Mouse (Mus musculus): ENCODE measurements around the gene Map4. TPM values are rescaled to one million over a fixed set of nuclear protein-coding genes. Genes with fewer than 3 reads are reported as not detected.
A peak's percentile ranks its signal among the peaks of the same experiment; 100 is the strongest.
"Not testable (repeated sequence)": the region's sequence is repeated elsewhere in the genome, so short reads cannot be mapped to it uniquely, and the experiment has no call there.

The Map4 gene
- polyA plus RNA-seq, 1 experiment from 2014 or later, result 65.5 TPM

GRCm38 (mm10) chr9:109968351-109969116 is 37.3 kb downstream of the Map4 start:
- H3K9ac ChIP-seq, result no peak overlapping the region
- no peaks in the 10 kb centered on the region for H3K27me3 ChIP-seq
- peaks cover 3% of the 10 kb centered on the region; the same call in 1 of the 2 replicates for H3K4me1 ChIP-seq
- no peaks in the 10 kb centered on the region for H3K36me3 ChIP-seq
- H3K4me3 ChIP-seq, result no peak overlapping the region
- no peaks in the 10 kb centered on the region for H3K9me3 ChIP-seq
- no peak overlapping the region for H3K4me2 ChIP-seq (replicated peaks)
- WGBS, result 66% methylated on average over 4 of the region's 4 CpGs
- H3K27ac ChIP-seq, result no peak overlapping the region
- ATAC-seq (ENCODE audit: low FRiP score, low read depth), result no peak

GRCm38 (mm10) chr9:109969181-109969580 is 37.9 kb downstream of the Map4 start:
- Histone ChIP-seq H3K36me3 (no peaks in the 10 kb centered on the region), H3K4me1 (peaks cover 3% of the 10 kb centered on the region; the same call in 1 of the 2 replicates), H3K9me3 (no peaks in the 10 kb centered on the region), H3K27me3 (no peaks in the 10 kb centered on the region), H3K9ac (no peak overlapping the region), H3K4me2 (replicated peaks) (no peak overlapping the region), H3K27ac (no peak overlapping the region), H3K4me3 (no peak overlapping the region)
- WGBS, result 72% methylated on average over 3 of the region's 3 CpGs
- ATAC-seq (ENCODE audit: low FRiP score, low read depth), result no peak

GRCm38 (mm10) chr9:109969792-109970336 is 38.6 kb downstream of the Map4 start:
- Histone ChIP-seq H3K4me2 (replicated peaks) (no peak overlapping the region), H3K9me3 (no peaks in the 10 kb centered on the region), H3K27me3 (no peaks in the 10 kb centered on the region), H3K36me3 (no peaks in the 10 kb centered on the region), H3K27ac (no peak overlapping the region), H3K4me3 (no peak overlapping the region), H3K9ac (no peak overlapping the region), H3K4me1 (peaks cover 3% of the 10 kb centered on the region; the same call in 1 of the 2 replicates)
- WGBS, result 93% methylated on average over 4 of the region's 4 CpGs
- no peak for ATAC-seq (ENCODE audit: low FRiP score, low read depth)

- not testable (repeated sequence) for H3K27ac ChIP-seq; H3K4me2 ChIP-seq (replicated peaks); H3K4me1 ChIP-seq; H3K27me3 ChIP-seq; H3K4me3 ChIP-seq; ATAC-seq (ENCODE audit: low FRiP score, low read depth); H3K36me3 ChIP-seq; H3K9me3 ChIP-seq; H3K9ac ChIP-seq
- 92% methylated on average over 5 of the region's 5 CpGs for WGBS
These were observed 40.5 kb downstream of the Map4 start for GRCm38 (mm10) chr9:109971711-109972110.

- not testable (repeated sequence) for H3K4me1 ChIP-seq; H3K4me2 ChIP-seq (replicated peaks); H3K9me3 ChIP-seq; H3K9ac ChIP-seq; ATAC-seq (ENCODE audit: low FRiP score, low read depth); H3K27ac ChIP-seq; H3K4me3 ChIP-seq; H3K27me3 ChIP-seq
- 91% methylated on average over 4 of the region's 4 CpGs for WGBS
- H3K36me3 ChIP-seq, result peaks cover 34% of the 10 kb centered on the region
These were observed 49.0 kb downstream of the Map4 start for GRCm38 (mm10) chr9:109980223-109980622.

- Histone ChIP-seq H3K9ac (no peak overlapping the region), H3K27ac (no peak overlapping the region), H3K27me3 (no peaks in the 10 kb centered on the region), H3K9me3 (no peaks in the 10 kb centered on the region), H3K36me3 (peaks cover 24% of the 10 kb centered on the region), H3K4me2 (replicated peaks) (no peak overlapping the region), H3K4me1 (no peaks in the 10 kb centered on the region), H3K4me3 (no peak overlapping the region)
- peak; percentile 75 for ATAC-seq (ENCODE audit: low FRiP score, low read depth)
- WGBS, result 21% methylated on average over 4 of the region's 4 CpGs
These were observed 54.2 kb downstream of the Map4 start for GRCm38 (mm10) chr9:109985416-109985815.

DNA sequence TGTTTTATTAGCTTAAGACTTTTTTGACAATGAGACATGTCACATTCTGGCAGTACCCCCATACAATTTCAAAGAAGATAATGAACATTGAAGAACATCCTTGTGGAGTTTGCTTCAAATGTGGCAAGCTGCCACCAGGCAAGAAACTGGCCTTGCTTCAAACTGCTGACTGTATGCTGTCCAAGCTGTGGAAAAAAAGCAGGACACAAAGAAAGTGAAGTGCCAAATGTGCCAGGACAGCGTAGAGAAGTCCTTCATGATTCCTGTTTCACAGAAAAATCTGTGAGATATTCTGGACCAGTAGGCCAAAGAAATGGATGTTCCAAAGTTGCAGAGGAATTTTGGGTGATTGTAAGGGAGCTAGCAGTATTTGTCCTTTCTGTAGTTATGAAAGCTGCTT is 57.8 kb downstream of the Map4 start:
- no peak overlapping the region for H3K27ac ChIP-seq
- no peaks in the 10 kb centered on the region for H3K9me3 ChIP-seq
- no peak for ATAC-seq (ENCODE audit: low FRiP score, low read depth)
- H3K27me3 ChIP-seq, result no peaks in the 10 kb centered on the region
- 97% methylated on average over 1 of the region's 1 CpGs for WGBS
- no peak overlapping the region for H3K9ac ChIP-seq
- H3K4me2 ChIP-seq (replicated peaks), result no peak overlapping the region
- no peaks in the 10 kb centered on the region for H3K4me1 ChIP-seq
- H3K4me3 ChIP-seq, result no peak overlapping the region
- no peaks in the 10 kb centered on the region for H3K36me3 ChIP-seq

GRCm38 (mm10) chr9:109997441-109997840 is 66.2 kb downstream of the Map4 start:
- Histone ChIP-seq H3K9ac (no peak overlapping the region), H3K36me3 (peaks cover 6% of the 10 kb centered on the region; the same call in 1 of the 2 replicates), H3K27me3 (no peaks in the 10 kb centered on the region), H3K4me2 (replicated peaks) (no peak overlapping the region), H3K9me3 (no peaks in the 10 kb centered on the region), H3K4me1 (peaks cover 11% of the 10 kb centered on the region), H3K4me3 (no peak overlapping the region), H3K27ac (no peak overlapping the region)
- WGBS, result 95% methylated on average over 4 of the region's 4 CpGs
- no peak for ATAC-seq (ENCODE audit: low FRiP score, low read depth)

GRCm38 (mm10) chr9:110001946-110002345 is 70.7 kb downstream of the Map4 start:
- peaks cover 14% of the 10 kb centered on the region for H3K4me1 ChIP-seq
- H3K9ac ChIP-seq, result no peak overlapping the region
- H3K36me3 ChIP-seq, result peaks cover 6% of the 10 kb centered on the region; the same call in 1 of the 2 replicates
- no peak overlapping the region for H3K27ac ChIP-seq
- no peak for ATAC-seq (ENCODE audit: low FRiP score, low read depth)
- H3K4me3 ChIP-seq, result no peak overlapping the region
- WGBS, result 49% methylated on average over 1 of the region's 1 CpGs
- H3K9me3 ChIP-seq, result no peaks in the 10 kb centered on the region
- H3K4me2 ChIP-seq (replicated peaks), result no peak overlapping the region
- H3K27me3 ChIP-seq, result no peaks in the 10 kb centered on the region

DNA sequence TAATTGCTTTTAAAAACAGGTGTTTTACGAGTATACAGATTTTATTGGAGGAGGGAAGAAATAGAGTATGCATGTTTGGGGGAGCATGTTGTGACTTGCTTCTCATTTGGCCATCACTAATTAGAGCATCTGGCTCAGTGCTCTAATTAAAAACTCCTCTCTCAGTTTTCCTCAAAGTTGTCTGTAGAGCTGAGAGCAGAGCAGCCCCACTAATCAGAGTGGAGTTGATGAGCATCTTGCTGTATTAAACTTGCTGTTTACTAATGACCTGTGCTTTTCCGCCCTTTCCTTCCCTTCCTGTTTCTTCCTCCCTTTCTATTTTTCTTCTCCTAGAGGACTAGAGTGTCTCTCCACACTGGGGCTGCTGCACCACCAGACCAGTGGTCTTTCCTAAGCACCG is 71.2 kb downstream of the Map4 start:
- H3K36me3 ChIP-seq, result peaks cover 6% of the 10 kb centered on the region; the same call in 1 of the 2 replicates
- no peak overlapping the region for H3K4me2 ChIP-seq (replicated peaks)
- H3K27ac ChIP-seq, result no peak overlapping the region
- H3K27me3 ChIP-seq, result no peaks in the 10 kb centered on the region
- H3K4me3 ChIP-seq, result no peak overlapping the region
- H3K9ac ChIP-seq, result no peak overlapping the region
- WGBS, result 49% methylated on average over 3 of the region's 3 CpGs
- H3K4me1 ChIP-seq, result peaks cover 14% of the 10 kb centered on the region
- ATAC-seq (ENCODE audit: low FRiP score, low read depth), result no peak
- no peaks in the 10 kb centered on the region for H3K9me3 ChIP-seq

- no peak for ATAC-seq (ENCODE audit: low FRiP score, low read depth)
- Histone ChIP-seq H3K4me2 (replicated peaks) (no peak overlapping the region), H3K9ac (no peak overlapping the region), H3K9me3 (no peaks in the 10 kb centered on the region), H3K27ac (no peak overlapping the region), H3K36me3 (no peaks in the 10 kb centered on the region), H3K27me3 (no peaks in the 10 kb centered on the region), H3K4me1 (no peaks in the 10 kb centered on the region), H3K4me3 (no peak overlapping the region)
- 41% methylated on average over 7 of the region's 7 CpGs for WGBS
These were observed 88.0 kb downstream of the Map4 start for GRCm38 (mm10) chr9:110019224-110019623.

GRCm38 (mm10) chr9:110020405-110020804 is 89.1 kb downstream of the Map4 start:
- Histone ChIP-seq H3K36me3 (no peaks in the 10 kb centered on the region), H3K4me2 (replicated peaks) (no peak overlapping the region), H3K4me1 (no peaks in the 10 kb centered on the region), H3K9me3 (no peaks in the 10 kb centered on the region), H3K4me3 (no peak overlapping the region), H3K27ac (no peak overlapping the region), H3K9ac (no peak overlapping the region), H3K27me3 (no peaks in the 10 kb centered on the region)
- 73% methylated on average over 5 of the region's 5 CpGs for WGBS
- ATAC-seq (ENCODE audit: low FRiP score, low read depth), result no peak
